Mouse (Mus musculus) liver, adult 2 months (tissue): ENCODE measurements around the gene Gm17428. TPM values are rescaled to one million over a fixed set of nuclear protein-coding genes. Genes with fewer than 3 reads are reported as not detected.

Source experiments
- DNase-seq: peaks from one replicate; pipeline ENCODE4 v3.0.0-alpha.2; 2011; ENCODE audit warnings: low read depth, low spot score; ENCODE audit errors: extremely low read depth
- H3K27ac ChIP-seq: fragments of 200-500 bp; replicated peaks from 2 replicates; pipeline ENCODE4 v1.5.1; 2012; ENCODE audit warnings: low read depth, mild to moderate bottlenecking, control low read depth, inconsistent platforms, low read length; ENCODE audit not compliant: insufficient read depth
- H3K27me3 ChIP-seq: fragments of 200-500 bp; 2 replicates; pipeline ENCODE4 v1.6.1; 2012; ENCODE audit warnings: mild to moderate bottlenecking, moderate library complexity, low read length, inconsistent platforms; ENCODE audit not compliant: control insufficient read depth, insufficient read depth
- H3K36me3 ChIP-seq: fragments of 200-500 bp; 2 replicates; pipeline ENCODE4 v1.6.1; 2012; ENCODE audit warnings: low read length, inconsistent platforms; ENCODE audit not compliant: control insufficient read depth, insufficient read depth
- H3K4me1 ChIP-seq: fragments of 200-500 bp; 2 replicates; pipeline ENCODE4 v1.6.1; 2011; ENCODE audit warnings: low read length; ENCODE audit not compliant: control insufficient read depth, insufficient read depth
- H3K4me3 ChIP-seq: fragments of 200-500 bp; 2 replicates; pipeline ENCODE4 v1.5.1; 2011; ENCODE audit warnings: low read depth, mild to moderate bottlenecking, control low read depth, low read length, moderate library complexity; ENCODE audit not compliant: insufficient read depth
- H3K79me2 ChIP-seq: fragments of 200-500 bp; 2 replicates; pipeline ENCODE4 v1.6.1; 2012; ENCODE audit warnings: inconsistent platforms, mild to moderate bottlenecking, low read length, moderate library complexity; ENCODE audit not compliant: control insufficient read depth, insufficient read depth
- H3K9ac ChIP-seq: fragments of 200-500 bp; 2 replicates; pipeline ENCODE4 v1.6.1; 2012; ENCODE audit warnings: low read depth, mild to moderate bottlenecking, control low read depth, inconsistent platforms, low read length
- CTCF ChIP-seq: fragments of 200-500 bp; IDR thresholded peaks from 2 replicates; pipeline ENCODE4 v1.5.1; 2011; ENCODE audit warnings: low read depth, low read length, control low read depth
- POLR2A ChIP-seq: fragments of 200-500 bp; IDR thresholded peaks from 2 replicates; pipeline ENCODE4 v1.6.1; 2011; ENCODE audit warnings: low read length, control low read depth; ENCODE audit not compliant: insufficient read depth; ENCODE audit errors: extremely low read depth
- WGBS: fragments of 180-500 bp; shearing (Covaris S2); methylation state at CpG from one replicate; pipeline ENCODE4 v1.1.7; 2018; 5-methylcytosine and 5-hydroxymethylcytosine counted together
- polyA plus RNA-seq: library from polyadenylated mRNA; depleted of rRNA; stranded (reverse); fragments of >200 nt; gene quantifications from 2 replicates; pipeline ENCODE4 v1.2.3, GENCODE M21; 2012
- total RNA-seq: library from RNA; depleted of rRNA; stranded (reverse); fragments of >200 nt; gene quantifications from 2 replicates; pipeline ENCODE4 v1.2.3, GENCODE M21; 2014

Gene Gm17428
- total and polyA plus RNA-seq, 2 experiments = not detected

- Histone ChIP-seq H3K27me3 (no peaks in the 10 kb centered on the region), H3K4me1 (no peaks in the 10 kb centered on the region), H3K4me3 (no peak overlapping the region), H3K36me3 (no peaks in the 10 kb centered on the region), H3K79me2 (no peaks in the 10 kb centered on the region), H3K27ac (no peak overlapping the region), H3K9ac (no peak overlapping the region)
- WGBS = 78% methylated on average over 7 of the region's 7 CpGs
- TF ChIP-seq POLR2A = no peak
- no peak for TF ChIP-seq CTCF
- no peak for DNase-seq
Measured at GRCm38 (mm10) chr14:54962714-54963113, 14.0 kb upstream of the Gm17428 start.

- 88% methylated on average over 11 of the region's 11 CpGs for WGBS
- no peak for TF ChIP-seq CTCF
- TF ChIP-seq POLR2A = no peak
- Histone ChIP-seq H3K4me3 (no peak overlapping the region), H3K27ac (no peak overlapping the region), H3K9ac (no peak overlapping the region), H3K27me3 (no peaks in the 10 kb centered on the region), H3K4me1 (no peaks in the 10 kb centered on the region), H3K79me2 (no peaks in the 10 kb centered on the region), H3K36me3 (no peaks in the 10 kb centered on the region)
- no peak for DNase-seq
Measured at GRCm38 (mm10) chr14:54963727-54964126, 13.0 kb upstream of the Gm17428 start.

- no peak overlapping the region for H3K27ac ChIP-seq
- no peaks in the 10 kb centered on the region for H3K4me1 ChIP-seq
- no peak overlapping the region for H3K9ac ChIP-seq
- H3K79me2 ChIP-seq = no peaks in the 10 kb centered on the region
- no peak overlapping the region for H3K4me3 ChIP-seq
- WGBS = 56% methylated on average over 15 of the region's 15 CpGs
- no peak for DNase-seq
- TF ChIP-seq POLR2A (no peak), CTCF (no peak)
- no peaks in the 10 kb centered on the region for H3K27me3 ChIP-seq
- no peaks in the 10 kb centered on the region for H3K36me3 ChIP-seq
Measured at GRCm38 (mm10) chr14:54965044-54965443, 11.7 kb upstream of the Gm17428 start.

- Histone ChIP-seq H3K36me3 (no peaks in the 10 kb centered on the region), H3K4me1 (no peaks in the 10 kb centered on the region), H3K27me3 (no peaks in the 10 kb centered on the region), H3K9ac (no peak overlapping the region), H3K79me2 (no peaks in the 10 kb centered on the region), H3K27ac (no peak overlapping the region), H3K4me3 (no peak overlapping the region)
- DNase-seq = no peak
- no peak for TF ChIP-seq CTCF
- TF ChIP-seq POLR2A = no peak
- WGBS = 57% methylated on average over 6 of the region's 6 CpGs
Measured at GRCm38 (mm10) chr14:54965631-54966030, 11.1 kb upstream of the Gm17428 start.

GRCm38 (mm10) chr14:54966320-54966977 lies 10.3 kb upstream of the Gm17428 start, which contains the start of gene Myh6:
TSS of gene Myh6 (minus strand) at chr14:54966927.
- no peak within 1 kb of the TSS for H3K9ac ChIP-seq
- no peaks in the 10 kb centered on the region for H3K36me3 ChIP-seq
- DNase-seq = no peak
- H3K27me3 ChIP-seq = no peaks in the 10 kb centered on the region
- H3K4me1 ChIP-seq = no peaks in the 10 kb centered on the region
- H3K4me3 ChIP-seq = no peak within 1 kb of the TSS
- WGBS = 71% methylated on average over 7 of the region's 7 CpGs
- no peak for TF ChIP-seq CTCF
- no peak for TF ChIP-seq POLR2A
- H3K79me2 ChIP-seq = no peaks in the 10 kb centered on the region
- H3K27ac ChIP-seq = no peak within 1 kb of the TSS

GRCm38 (mm10) chr14:54967874-54968273 lies 8.9 kb upstream of the Gm17428 start:
- H3K4me3 ChIP-seq = no peak overlapping the region
- no peak overlapping the region for H3K9ac ChIP-seq
- whole genome bisulfite sequencing = 91% methylated on average over 3 of the region's 3 CpGs

More at GRCm38 (mm10) chr14:54967874-54968273, 8.9 kb upstream of the Gm17428 start:
- H3K27ac ChIP-seq = no peak overlapping the region
- H3K79me2 ChIP-seq = no peaks in the 10 kb centered on the region
- H3K36me3 ChIP-seq = no peaks in the 10 kb centered on the region
- DNase-seq = no peak
- H3K27me3 ChIP-seq = no peaks in the 10 kb centered on the region
- TF ChIP-seq CTCF (no peak), POLR2A (no peak)
- no peaks in the 10 kb centered on the region for H3K4me1 ChIP-seq
